Mouse (Mus musculus) embryo, embryonic 10 days (tissue): ENCODE measurements at regions not wholly inside any gene's neighbourhood (a gene's known extent, or its start where the extent isn't known, plus 50 kb on each side); places are given as distances from the start of the nearest gene placed in this dataset.

ENCODE experiments used
- DNase-seq: peaks from one replicate; pipeline ENCODE4 v3.0.0-alpha.2; 2015; ENCODE audit warnings: low spot score

- no peak for DNase-seq
Observed at GRCm38 (mm10) chr11:45241671-45242070, 610.2 kb upstream of the Clint1 start.

GRCm38 (mm10) chr11:45244796-45245195, 607.1 kb upstream of the Clint1 start:
- no peak for DNase-seq

- DNase-seq, result no peak
Observed at GRCm38 (mm10) chr11:45256019-45256418, 595.8 kb upstream of the Clint1 start.

GRCm38 (mm10) chr11:45262198-45262597, 589.7 kb upstream of the Clint1 start:
- no peak for DNase-seq

GRCm38 (mm10) chr11:45264001-45264400, 587.9 kb upstream of the Clint1 start:
- no peak for DNase-seq

- DNase-seq, result no peak
Observed at GRCm38 (mm10) chr11:45265171-45265988, 586.5 kb upstream of the Clint1 start.

- DNase-seq, result no peak
Observed at GRCm38 (mm10) chr11:45265989-45266302, 585.9 kb upstream of the Clint1 start.

GRCm38 (mm10) chr11:45269215-45269614, 582.6 kb upstream of the Clint1 start:
- no peak for DNase-seq

- no peak for DNase-seq
Observed at GRCm38 (mm10) chr11:45271206-45271605, 580.6 kb upstream of the Clint1 start.

GRCm38 (mm10) chr11:45274446-45275119, 577.3 kb upstream of the Clint1 start:
- no peak for DNase-seq

- no peak for DNase-seq
Observed at GRCm38 (mm10) chr11:45275170-45275569, 576.7 kb upstream of the Clint1 start.

- DNase-seq, result no peak
Observed at GRCm38 (mm10) chr11:45296772-45297171, 555.1 kb upstream of the Clint1 start.

- no peak for DNase-seq
Observed at GRCm38 (mm10) chr11:45311934-45312333, 539.9 kb upstream of the Clint1 start.

GRCm38 (mm10) chr11:45323766-45324165, 528.1 kb upstream of the Clint1 start:
- DNase-seq, result no peak

GRCm38 (mm10) chr11:45330319-45330718, 521.5 kb upstream of the Clint1 start:
- DNase-seq, result no peak

- no peak for DNase-seq
Observed at GRCm38 (mm10) chr11:45333756-45334155, 518.1 kb upstream of the Clint1 start.

- DNase-seq, result no peak
Observed at GRCm38 (mm10) chr11:45349331-45349730, 502.5 kb upstream of the Clint1 start.

GRCm38 (mm10) chr11:45365343-45365742, 486.5 kb upstream of the Clint1 start:
- no peak for DNase-seq

- DNase-seq, result peak; percentile 26
Observed at GRCm38 (mm10) chr11:45389243-45390146, 462.4 kb upstream of the Clint1 start.

GRCm38 (mm10) chr11:45396009-45396408, 455.8 kb upstream of the Clint1 start:
- no peak for DNase-seq

GRCm38 (mm10) chr11:45398188-45398587, 453.7 kb upstream of the Clint1 start:
- no peak for DNase-seq

- DNase-seq, result no peak
Observed at GRCm38 (mm10) chr11:45404377-45405029, 447.3 kb upstream of the Clint1 start.
